Mouse (Mus musculus) layer of hippocampus, adult 18-20 months (tissue): Measurements from ENCODE around the gene Ttc39a. TPM values are rescaled to one million over a fixed set of nuclear protein-coding genes. Genes with fewer than 3 reads are reported as not detected.
"Not testable (repeated sequence)": the region's sequence is repeated elsewhere in the genome, so short reads cannot be mapped to it uniquely, and the experiment has no call there.

ENCODE experiments used
- DNase-seq, 2 experiments: peaks; one replicate each; pipeline ENCODE4 v3.0.0; 2022; ENCODE audit warnings: low spot score in 2 of 2
- long read RNA-seq: library from polyadenylated mRNA; stranded (forward); transcript quantifications from one replicate; pipeline ENCODE4 v2.0.0, GENCODE M21; 2021
- total RNA-seq, 2 experiments: library from RNA; stranded (reverse); gene quantifications; 2 replicates each; pipeline ENCODE4 v1.2.3; 2021

Gene Ttc39a
- 1 to 10 TPM; 1.4 to 1.8 TPM for total RNA-seq
- long read RNA-seq, partial matches to known transcripts: 0 of 1 reads
- long read RNA-seq, other reads (novel, unspliced or antisense): 1 of 1 reads

- peak in 1 of 2 experiments; percentile 16 for DNase-seq
Observed at GRCm38 (mm10) chr4:109406486-109407175, at the start of gene Ttc39a. TSS of gene Ttc39a (plus strand) at chr4:109406623.

- no peak for DNase-seq
Observed at GRCm38 (mm10) chr4:109378107-109378506, 28.3 kb upstream of the Ttc39a start.

DNA sequence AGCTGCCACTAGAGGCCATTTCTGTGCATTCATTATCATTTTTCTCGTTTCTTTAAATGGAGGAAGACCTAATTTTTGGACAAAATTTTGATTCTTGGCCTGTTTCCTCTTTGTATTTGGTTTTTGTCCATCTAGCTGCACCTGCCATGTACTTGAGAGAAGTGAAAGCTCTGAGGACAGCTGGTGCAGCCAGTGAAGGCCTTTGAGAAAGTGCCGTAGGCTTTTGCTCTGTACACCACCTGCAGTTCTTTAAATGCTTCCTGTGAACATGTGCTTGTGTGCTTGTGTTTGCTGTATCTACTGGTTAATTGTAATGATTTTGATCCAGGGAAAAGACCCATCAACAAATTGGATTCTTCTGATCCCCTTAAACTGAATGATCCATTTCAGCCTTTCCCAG, 24.0 kb upstream of the Ttc39a start:
- no peak for DNase-seq

GRCm38 (mm10) chr4:109385599-109385998, 20.8 kb upstream of the Ttc39a start:
- DNase-seq: peak in 1 of 2 experiments; percentile 43

DNA sequence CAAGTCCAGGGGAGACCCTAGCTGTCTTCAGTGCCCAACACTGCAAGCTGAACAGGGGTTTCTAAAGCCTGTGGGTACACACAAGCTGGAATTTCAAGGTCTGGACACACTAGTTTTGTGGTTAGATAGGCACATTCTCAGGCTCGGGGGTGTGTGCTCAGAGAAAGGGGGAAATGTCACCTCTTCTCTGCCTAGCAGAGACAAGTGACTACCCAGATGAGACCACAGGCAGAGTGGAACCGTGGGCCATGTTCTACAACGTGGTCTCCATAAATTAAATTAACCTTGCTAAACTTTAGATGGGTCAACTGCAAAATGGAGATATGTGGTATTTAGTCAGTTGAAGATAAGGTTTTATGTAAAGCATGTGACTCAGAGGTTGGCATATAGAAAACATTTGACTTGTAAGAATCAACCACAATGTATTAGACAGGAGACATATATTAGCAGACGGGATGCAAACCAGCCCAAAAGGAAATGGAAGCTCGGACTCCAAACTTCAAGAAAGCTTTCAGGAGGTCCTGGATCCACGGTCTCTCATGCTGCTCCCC, 13.1 kb upstream of the Ttc39a start:
- DNase-seq: no peak

GRCm38 (mm10) chr4:109393902-109394301, 12.5 kb upstream of the Ttc39a start:
- no peak for DNase-seq

DNA sequence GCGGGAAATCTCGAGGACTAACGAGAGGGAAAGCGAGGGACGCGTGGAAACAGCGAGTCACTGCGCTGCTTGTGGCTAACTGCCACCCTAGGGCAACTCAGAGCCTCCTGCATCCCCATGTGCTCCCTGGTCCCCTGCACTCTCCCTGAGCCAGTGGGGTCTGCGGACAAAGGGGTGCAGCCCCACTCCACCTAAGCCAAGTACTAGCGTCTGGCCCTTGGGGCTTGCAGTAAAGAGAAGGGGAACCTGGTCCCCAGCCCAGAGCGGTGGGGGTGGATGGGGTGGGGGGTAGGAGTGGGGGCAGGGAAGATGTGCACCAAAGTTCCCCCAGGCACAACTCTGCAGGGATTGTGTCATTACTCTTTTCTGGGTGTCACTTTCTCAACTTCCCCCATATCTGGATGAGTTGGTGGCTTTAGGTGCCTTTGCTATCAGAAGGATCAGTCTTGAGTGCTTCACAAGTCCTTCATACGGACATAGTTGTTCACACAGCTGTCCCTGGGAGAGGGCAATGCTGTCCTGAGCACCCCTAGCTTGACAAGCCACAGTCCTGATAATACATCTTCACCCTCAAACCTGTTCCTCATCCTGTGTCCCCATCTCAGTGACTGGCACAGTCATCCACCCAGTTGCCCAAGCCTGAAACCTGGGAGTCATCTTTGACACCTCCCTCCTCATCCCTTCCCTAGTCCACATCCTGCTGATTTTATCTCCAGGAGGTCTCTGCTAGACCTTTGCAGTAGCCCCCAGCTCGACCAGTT, 11.9 kb upstream of the Ttc39a start:
- no peak for DNase-seq

- no peak for DNase-seq
Observed at GRCm38 (mm10) chr4:109400366-109400980, 6.0 kb upstream of the Ttc39a start.

GRCm38 (mm10) chr4:109401176-109401689, 5.2 kb upstream of the Ttc39a start:
- no peak for DNase-seq

DNA sequence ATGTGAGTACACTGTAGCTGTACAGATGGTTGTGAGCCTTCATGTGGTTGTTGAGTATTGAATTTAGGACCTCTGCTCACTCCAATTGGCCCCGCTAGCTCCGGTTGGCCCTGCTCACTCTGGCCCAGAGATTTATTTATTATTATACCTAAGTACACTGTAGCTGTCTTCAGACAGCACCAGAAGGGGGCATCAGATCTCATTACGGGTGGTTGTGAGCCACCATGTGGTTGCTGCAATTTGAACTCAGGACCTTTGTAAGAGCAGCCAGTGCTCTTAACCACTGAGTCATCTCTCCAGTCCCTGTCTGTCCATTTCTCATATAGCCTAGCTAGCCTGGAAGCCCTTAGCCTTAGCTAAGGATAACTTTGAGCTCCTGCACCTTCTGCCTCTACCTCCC, 1.5 kb upstream of the Ttc39a start:
- not testable (repeated sequence) for DNase-seq

GRCm38 (mm10) chr4:109405415-109405814, 1.0 kb upstream of the Ttc39a start:
- DNase-seq: no peak

- peak; percentile 30 to 54 for DNase-seq
Observed at GRCm38 (mm10) chr4:109406054-109406485, 353 bp upstream of the Ttc39a start.

DNA sequence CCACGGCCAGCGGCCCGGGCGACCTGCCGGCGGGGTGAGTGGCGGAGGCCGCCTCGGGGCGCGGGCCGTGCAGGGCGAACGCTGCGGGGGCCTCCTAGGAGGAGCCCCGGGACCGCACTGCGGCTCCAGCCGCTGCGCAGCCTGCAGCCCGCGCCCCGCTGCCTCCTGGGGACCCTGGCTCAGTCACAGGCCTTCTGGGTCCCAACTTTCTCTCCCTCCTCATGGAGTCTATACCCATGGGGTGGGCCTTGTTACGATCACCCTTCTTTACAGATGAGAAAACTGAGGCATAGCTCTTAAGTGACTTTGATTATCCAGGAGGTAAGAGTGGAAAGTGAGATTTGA, 725 bp downstream of the Ttc39a start:
- DNase-seq: no peak

- DNase-seq: no peak
Observed at GRCm38 (mm10) chr4:109407701-109408485, 1.5 kb downstream of the Ttc39a start.

DNA sequence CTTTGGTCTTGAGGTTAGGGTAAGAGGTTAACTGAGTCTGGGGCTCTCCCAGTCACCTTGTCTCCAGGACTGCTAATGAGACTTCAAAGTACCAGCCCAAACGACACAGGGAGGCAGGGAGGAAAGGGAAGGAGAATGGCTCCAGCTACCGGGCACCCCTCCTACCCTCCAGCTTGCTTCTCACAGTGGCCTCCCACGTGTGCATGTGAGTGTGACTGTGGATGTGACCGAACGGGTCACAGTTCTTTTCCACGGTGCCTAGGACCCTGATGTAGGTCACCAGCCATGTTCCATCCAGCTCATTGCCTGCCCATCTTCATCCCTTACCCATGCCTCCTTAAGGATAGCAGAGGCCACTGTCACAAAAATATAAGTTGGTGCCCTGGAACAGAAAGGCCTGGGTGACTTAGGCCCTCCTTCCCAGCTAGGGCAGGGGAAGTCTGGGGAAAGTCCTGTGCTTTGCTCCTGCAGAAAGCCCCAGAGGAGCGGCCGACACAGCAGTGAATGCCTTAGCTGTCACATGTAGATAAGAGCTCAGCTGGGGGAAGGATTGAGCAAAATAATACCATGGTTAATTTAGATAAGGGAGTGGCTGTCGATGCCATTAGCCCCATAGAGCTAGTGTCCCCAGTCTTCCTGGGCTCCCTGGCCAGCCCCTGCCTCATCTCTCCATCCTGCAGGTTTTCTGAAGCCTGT, 4.4 kb downstream of the Ttc39a start:
- no peak for DNase-seq

DNA sequence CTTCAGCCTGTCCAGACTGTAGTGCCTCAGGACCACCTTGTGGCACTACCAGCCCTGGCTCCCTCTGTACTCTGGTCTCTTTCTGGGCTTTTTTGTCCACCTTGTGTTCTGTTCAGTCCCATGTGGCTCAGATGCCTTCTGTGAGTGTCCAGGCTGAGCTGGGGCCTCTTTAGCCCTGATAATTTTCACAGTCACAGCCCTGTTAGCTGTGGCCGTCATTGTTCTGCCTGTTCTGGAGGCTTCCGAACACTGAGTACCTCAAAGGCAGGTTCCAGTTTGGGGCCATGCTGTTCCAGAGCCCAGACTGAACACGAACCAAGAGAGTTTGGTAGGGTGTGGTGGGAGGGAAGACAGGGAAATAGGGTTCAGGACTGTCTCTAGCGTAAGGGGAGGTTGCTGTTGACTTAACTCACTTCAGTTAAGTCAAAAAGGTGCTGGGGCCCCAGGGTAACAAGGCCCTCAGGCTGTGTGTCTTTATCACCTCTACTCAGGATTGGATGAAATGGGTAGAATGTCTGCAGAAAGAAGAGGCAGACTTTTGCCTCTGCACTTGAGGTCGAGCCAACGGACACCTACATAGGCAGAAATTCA, 5.0 kb downstream of the Ttc39a start:
- DNase-seq: no peak

GRCm38 (mm10) chr4:109412233-109412632, 5.8 kb downstream of the Ttc39a start:
- DNase-seq: no peak

- no peak for DNase-seq
Observed at GRCm38 (mm10) chr4:109417998-109418397, 11.6 kb downstream of the Ttc39a start.

GRCm38 (mm10) chr4:109419017-109419416, 12.6 kb downstream of the Ttc39a start:
- no peak for DNase-seq

GRCm38 (mm10) chr4:109419563-109419962, 13.1 kb downstream of the Ttc39a start:
- no peak for DNase-seq
